Mouse (Mus musculus) naive thymus-derived CD4-positive, alpha-beta T cell, adult 2 months (primary cell): ENCODE data around the gene Gigyf1.

ENCODE experiments used
- DNase-seq: peaks from one replicate; pipeline ENCODE4 v3.0.0-alpha.2; 2011; ENCODE audit warnings: low read depth

The Gigyf1 gene

GRCm38 (mm10) chr5:137518436-137518835 is at the start of gene Gigyf1:
Gene Gigyf1 (plus strand): TSS chr5:137518548.
- peak; percentile 49 for DNase-seq

- no peak for DNase-seq
Observed at GRCm38 (mm10) chr5:137472252-137472904, 46.0 kb upstream of the Gigyf1 start.

- no peak for DNase-seq
Observed at GRCm38 (mm10) chr5:137474351-137474750, 44.0 kb upstream of the Gigyf1 start.

GRCm38 (mm10) chr5:137476964-137477363 is 41.4 kb upstream of the Gigyf1 start, which contains the start of gene Zan:
Gene Zan (minus strand): TSS chr5:137477064.
- DNase-seq = no peak

DNA sequence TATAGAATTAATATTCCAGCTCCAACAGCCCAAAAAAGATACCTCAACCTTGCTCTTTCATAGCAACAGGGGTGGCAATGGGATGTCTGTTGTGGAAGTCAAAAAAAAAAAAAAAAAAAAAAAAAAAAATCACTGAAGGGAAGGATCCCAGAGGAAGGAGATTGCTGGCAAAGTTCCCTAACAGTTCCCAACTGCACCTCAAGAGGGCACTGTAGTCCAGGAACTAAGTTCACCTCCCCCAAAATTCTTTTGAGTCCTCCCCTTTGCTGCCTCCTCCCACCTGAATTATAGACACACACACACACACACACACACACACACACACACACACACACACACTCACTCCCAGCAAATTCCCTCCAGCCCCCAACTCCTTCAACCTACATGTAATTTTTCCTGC is 37.2 kb upstream of the Gigyf1 start:
- peak; percentile 70 for DNase-seq

DNA sequence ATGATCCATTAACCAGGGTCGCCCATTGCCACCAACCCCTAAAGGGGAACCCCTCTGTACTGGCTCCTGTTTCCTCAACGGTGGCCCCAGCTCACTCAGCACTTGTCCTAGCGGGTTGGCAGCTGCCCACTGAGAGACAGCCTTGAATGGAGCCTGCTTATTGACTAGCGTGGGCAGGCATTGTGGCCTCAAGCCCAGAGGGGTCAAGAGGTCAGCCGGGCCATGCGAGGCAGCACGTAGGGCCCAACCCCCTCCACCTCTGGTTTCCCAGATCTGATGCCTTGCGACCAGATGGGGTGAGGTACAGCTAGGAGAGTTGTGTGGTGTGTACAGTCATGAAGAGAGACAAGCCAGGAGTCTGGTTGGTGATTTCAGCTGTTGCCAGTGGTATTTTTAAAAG is 36.5 kb upstream of the Gigyf1 start:
- DNase-seq = no peak

- DNase-seq = no peak
Observed at GRCm38 (mm10) chr5:137485071-137485850, 33.1 kb upstream of the Gigyf1 start.

DNA sequence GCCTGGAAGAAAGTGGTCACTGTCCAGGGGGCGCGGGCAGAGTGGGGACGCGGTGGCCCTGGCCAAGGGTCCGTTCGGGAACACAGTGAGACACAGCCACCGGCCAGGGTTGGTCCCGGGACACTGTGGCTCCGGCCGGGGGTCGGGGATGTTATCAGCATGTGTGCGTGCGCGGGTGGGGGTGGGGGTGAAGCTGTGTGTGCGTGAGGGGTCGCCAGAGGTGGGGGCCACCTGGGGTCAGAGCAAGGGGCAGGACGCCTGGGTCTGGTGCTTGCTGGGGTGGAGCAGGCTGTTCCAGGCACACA is 32.5 kb upstream of the Gigyf1 start:
- DNase-seq = no peak

- peak; percentile 25 for DNase-seq
Observed at GRCm38 (mm10) chr5:137487616-137488015, 30.7 kb upstream of the Gigyf1 start.

GRCm38 (mm10) chr5:137491559-137491958 is 26.8 kb upstream of the Gigyf1 start:
- no peak for DNase-seq

- DNase-seq = no peak
Observed at GRCm38 (mm10) chr5:137493831-137494230, 24.5 kb upstream of the Gigyf1 start.

GRCm38 (mm10) chr5:137500186-137500585 is 18.2 kb upstream of the Gigyf1 start:
- no peak for DNase-seq

DNA sequence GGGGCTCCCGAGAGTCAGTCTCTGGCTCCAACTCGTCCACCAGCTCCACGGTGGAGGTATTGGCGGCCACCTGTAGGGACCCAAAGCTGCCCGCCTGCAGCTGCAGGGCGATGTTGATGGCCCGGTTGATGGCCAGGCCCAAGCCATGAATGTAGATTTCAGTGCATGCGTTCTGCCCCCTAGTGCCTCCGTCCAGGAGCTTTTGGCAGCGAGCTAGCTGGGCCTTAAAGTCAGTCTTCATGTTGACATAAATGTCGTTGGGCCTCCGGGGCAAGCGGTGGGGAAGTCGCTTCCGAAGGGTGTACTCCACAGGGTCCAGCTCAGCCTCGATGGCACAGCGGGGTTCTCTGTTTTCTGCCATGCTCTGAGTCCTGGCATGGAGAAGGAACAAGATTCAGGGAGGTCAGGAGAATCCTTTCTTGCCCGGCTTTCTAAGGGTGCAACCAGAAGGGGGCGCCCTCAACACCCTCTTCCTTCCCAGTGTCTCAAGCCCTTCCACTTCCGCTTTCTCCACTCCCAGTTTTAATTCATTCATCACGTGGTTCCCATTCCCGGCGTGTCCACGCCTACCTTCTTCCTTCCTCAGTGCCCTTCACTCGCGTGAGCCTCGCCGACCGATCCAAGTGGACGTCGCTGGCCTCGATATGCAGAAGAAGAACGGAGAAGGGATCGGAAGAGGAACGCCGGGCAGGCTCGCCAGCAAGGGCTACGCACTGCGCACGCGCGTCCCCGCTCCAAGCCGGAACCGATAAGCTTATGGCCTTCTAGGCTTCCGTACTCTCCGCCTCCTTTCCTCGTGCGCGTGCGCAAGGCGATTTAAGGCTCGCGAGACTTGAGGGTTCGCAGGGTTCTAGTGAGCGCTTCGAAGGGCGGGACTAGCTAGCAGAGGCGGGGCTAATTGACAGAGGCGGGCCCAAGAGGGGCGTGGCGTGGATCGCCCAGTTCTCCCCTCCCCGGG is 16.4 kb upstream of the Gigyf1 start, which contains the start of gene Pop7:
TSS of gene Pop7 (minus strand) at position 810 of the 958 bp plus-strand sequence.
- DNase-seq = peak; percentile 100

DNA sequence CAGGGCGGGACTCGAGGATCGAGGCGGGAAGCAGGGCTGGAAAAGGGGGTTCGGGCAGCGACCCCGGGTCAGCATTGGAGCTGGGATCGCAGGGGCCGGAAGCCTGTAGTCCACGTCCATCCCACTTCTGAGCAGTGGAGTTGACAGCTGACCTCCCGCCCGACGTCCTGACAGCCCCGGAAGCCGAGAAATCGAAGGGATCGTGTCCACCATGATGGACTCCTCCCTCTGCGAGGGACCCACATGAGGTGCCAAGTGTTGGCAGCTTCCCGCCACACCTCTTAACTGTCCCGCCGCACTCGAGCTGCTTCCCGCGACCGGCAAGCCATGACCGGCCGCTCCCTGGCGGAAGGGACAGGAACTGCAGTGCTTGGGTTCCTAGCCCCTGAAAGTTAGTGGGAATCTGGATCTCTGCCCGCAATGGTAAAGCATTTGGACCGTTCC is 15.7 kb upstream of the Gigyf1 start:
- DNase-seq = no peak

GRCm38 (mm10) chr5:137504041-137504440 is 14.3 kb upstream of the Gigyf1 start:
- no peak for DNase-seq

DNA sequence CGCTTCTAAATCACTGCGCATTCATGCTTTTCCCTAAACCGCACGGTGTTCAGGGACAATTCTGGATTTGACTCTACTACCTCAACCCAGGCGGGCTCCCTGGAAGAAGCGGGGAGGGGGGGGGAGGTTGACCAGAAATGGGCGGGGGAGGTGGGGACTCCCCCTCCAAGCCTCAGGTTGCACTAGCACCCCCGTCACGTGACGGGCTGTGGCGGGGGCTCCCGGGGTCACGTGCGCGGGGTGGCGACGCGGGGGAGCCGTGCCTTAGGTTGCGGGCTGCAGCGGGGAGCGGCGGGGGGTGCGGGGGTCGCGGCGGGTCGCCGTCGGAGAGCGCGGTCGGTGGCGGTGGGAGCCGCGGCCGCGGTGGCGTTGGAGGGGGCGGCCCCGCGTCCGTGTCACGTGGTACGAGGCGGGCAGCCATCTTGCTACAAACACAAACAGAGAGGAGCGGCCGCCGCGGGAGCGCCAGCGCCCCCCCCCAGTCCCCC is 8.3 kb upstream of the Gigyf1 start:
- DNase-seq = peak; percentile 82

DNA sequence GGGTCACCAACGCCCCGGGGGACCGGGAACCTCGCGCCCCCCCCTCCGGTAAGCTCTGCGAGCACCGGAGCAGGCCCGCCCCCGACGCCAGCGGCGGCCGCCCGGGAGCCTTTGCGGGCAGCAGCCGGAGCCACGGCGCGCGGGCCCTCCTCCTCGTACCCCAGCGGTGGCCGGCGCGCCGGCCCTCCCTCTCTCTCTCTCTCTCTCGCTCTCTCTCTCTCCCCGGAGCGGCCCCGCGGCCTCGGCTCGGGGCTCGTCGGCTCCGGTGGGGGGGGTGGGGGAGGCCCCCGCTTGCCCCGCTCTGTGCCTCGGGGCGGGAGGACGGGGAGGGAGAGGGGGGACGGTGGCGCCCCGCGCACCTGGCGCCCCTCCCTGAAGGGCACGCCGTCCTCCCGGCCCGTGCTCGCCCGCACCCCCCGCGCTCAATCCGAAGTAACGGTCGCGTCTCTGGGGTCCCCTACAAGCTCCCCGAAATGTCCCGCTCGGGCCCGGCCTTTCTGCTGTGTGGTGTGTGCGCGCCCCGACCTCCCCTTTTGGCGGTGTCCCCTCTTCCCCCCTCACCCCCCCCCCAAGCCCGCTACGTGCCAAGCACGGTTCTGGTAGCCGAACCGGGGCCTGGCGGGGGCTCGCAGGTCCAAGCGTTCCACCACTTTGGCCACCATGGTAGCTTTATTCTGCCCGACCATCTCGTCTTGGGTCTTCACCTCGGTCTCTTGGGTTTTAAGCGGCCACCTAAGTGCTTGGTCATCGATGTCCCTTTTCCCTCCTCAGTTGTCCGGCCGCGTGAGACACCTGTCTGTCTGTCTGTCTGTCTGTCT is 7.6 kb upstream of the Gigyf1 start:
- DNase-seq = peak; percentile 26

DNA sequence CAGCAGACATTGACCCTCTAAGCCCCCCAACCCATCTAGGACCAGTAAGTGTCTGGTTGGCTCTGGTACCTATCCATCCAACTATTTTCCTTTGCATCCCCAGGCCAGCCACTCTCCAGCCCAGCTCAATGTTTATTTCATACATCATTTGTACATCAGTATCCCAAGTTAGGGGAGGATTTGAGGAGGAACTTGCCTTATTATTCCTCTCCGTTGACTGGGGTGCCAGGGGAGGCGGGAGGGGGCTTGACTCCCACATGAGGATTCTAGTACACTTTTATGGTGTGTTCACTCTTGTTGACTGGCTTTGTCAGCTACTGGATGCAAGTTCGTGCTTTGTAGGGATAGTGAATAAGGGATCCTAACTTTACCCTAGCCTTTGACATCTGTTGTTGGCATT is 6.6 kb upstream of the Gigyf1 start:
- DNase-seq = no peak

DNA sequence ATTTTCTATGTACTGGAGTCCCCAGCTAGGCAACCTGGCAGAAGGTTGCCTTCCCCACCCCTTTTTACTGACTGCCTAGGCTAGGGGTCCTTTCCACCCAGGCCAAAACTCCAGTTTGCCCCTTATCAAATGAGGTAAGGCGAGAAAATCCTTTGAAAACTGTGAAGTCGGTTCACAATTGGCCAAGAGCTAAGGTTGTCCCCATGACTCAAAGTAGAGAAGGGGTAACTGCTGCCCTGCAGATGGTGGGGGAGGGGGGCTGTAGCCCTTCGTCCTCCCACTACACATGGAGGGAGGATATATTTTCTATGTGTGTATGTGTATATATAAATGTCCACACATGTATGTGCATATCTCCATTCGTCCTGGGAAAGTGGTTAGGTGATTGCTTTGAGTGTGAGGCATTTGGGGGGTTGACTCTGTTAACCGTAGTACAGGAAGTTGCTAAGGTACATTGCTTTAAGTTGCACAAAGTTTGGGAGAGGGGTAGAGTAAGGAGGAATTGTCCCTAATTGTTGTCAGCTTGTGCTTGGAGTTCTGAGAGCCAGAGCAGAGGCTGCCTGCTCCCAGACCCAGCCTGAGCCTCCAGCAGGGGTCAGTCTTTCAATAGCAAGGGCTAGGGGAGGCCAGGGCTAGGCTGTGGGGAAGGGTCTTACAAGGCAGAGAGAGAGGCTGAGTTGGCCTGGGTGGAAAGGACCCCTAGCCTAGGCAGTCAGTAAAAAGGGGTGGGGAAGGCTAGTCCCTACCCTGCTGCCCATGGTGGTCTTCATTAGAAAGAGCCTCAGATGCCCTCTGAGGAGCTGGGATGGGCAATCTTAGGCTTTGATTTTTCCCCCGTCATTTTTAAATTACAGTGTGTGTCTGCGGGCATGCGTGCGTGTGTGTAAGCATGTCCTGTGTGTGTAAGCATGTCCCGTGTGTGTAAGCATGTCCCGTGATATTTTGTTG is 5.2 kb upstream of the Gigyf1 start:
- peak; percentile 43 for DNase-seq
